Mouse (Mus musculus) granulocyte monocyte progenitor cell, adult 5-6 weeks (primary cell): ENCODE results near the gene Mpp3. TPM values are rescaled to one million over a fixed set of nuclear protein-coding genes. Genes with fewer than 3 reads are reported as not detected.

ENCODE experiments used
- ATAC-seq: replicated peaks from 2 replicates; pipeline ENCODE4 v1.8.0; 2016; ENCODE audit warnings: mild to moderate bottlenecking, moderate TSS enrichment, inconsistent platforms; ENCODE audit not compliant: poor library complexity, severe bottlenecking
- total RNA-seq, 2 experiments: library from RNA; stranded (forward) in 1 of 2; stranded (reverse) in 1 of 2; fragments of 200-712, 200-1000 nt in 1 of 2; fragments of >200 nt in 1 of 2; fragmentation: Nextera tagmentation in 1 of 2; gene quantifications; 2 replicates each; pipeline ENCODE4 v1.2.3; 2014 to 2017

Mpp3 gene
- total RNA-seq, 2 experiments from 2014 or later: not detected

GRCm38 (mm10) chr11:101981850-101982249, 46.4 kb downstream of the Mpp3 start:
- peak; percentile 66 for ATAC-seq

GRCm38 (mm10) chr11:101980603-101981157, 47.6 kb downstream of the Mpp3 start:
- no peak for ATAC-seq

GRCm38 (mm10) chr11:101979140-101979539, 49.1 kb downstream of the Mpp3 start:
- no peak for ATAC-seq

GRCm38 (mm10) chr11:101976949-101977348, 51.3 kb downstream of the Mpp3 start:
- no peak for ATAC-seq

- ATAC-seq: no peak
Observed at GRCm38 (mm10) chr11:101974923-101975322, 53.3 kb downstream of the Mpp3 start.

- no peak for ATAC-seq
Observed at GRCm38 (mm10) chr11:101974181-101974580, 54.1 kb downstream of the Mpp3 start.

GRCm38 (mm10) chr11:101973496-101973895, 54.8 kb downstream of the Mpp3 start:
- no peak for ATAC-seq

GRCm38 (mm10) chr11:101972651-101973050, 55.6 kb downstream of the Mpp3 start:
- peak; percentile 41 for ATAC-seq

- ATAC-seq: peak; percentile 83
Observed at GRCm38 (mm10) chr11:101972097-101972496, 56.2 kb downstream of the Mpp3 start.

GRCm38 (mm10) chr11:101971410-101971809, 56.9 kb downstream of the Mpp3 start:
- no peak for ATAC-seq

GRCm38 (mm10) chr11:101969835-101970234, 58.4 kb downstream of the Mpp3 start:
- ATAC-seq: no peak

- peak; percentile 55 for ATAC-seq
Observed at GRCm38 (mm10) chr11:101968791-101969190, 59.5 kb downstream of the Mpp3 start.

- no peak for ATAC-seq
Observed at GRCm38 (mm10) chr11:101968311-101968710, 60.0 kb downstream of the Mpp3 start.

GRCm38 (mm10) chr11:101966965-101967614, 61.2 kb downstream of the Mpp3 start, which contains the start of gene Sost:
Sost (minus strand) TSS chr11:101967015.
- no peak for ATAC-seq

- ATAC-seq: no peak
Observed at GRCm38 (mm10) chr11:101965553-101965952, 62.7 kb downstream of the Mpp3 start.

GRCm38 (mm10) chr11:101964647-101965046, 63.6 kb downstream of the Mpp3 start:
- ATAC-seq: no peak

- ATAC-seq: peak; percentile 18
Observed at GRCm38 (mm10) chr11:101963473-101964291, 64.6 kb downstream of the Mpp3 start.

GRCm38 (mm10) chr11:101963043-101963442, 65.2 kb downstream of the Mpp3 start:
- ATAC-seq: no peak

GRCm38 (mm10) chr11:101957476-101957875, 70.8 kb downstream of the Mpp3 start:
- ATAC-seq: no peak

GRCm38 (mm10) chr11:101953441-101953840, 74.8 kb downstream of the Mpp3 start:
- ATAC-seq: no peak
